Mouse (Mus musculus) ES-E14 (cell line): Measurements from ENCODE around the gene Angpt4.

Experiments used
- CHD2 ChIP-seq: IDR thresholded peaks from 2 replicates; pipeline ENCODE4 v1.6.1; 2014; ENCODE audit warnings: mild to moderate bottlenecking, low read depth, low read length, inconsistent platforms
- MAFK ChIP-seq: IDR thresholded peaks from 2 replicates; pipeline ENCODE4 v1.6.1; 2014; ENCODE audit warnings: mild to moderate bottlenecking, low read depth, low read length, inconsistent platforms; ENCODE audit not compliant: insufficient read depth
- ZC3H11A ChIP-seq: IDR thresholded peaks from 2 replicates; pipeline ENCODE4 v1.6.1; 2012; ENCODE audit warnings: low read depth, mild to moderate bottlenecking, inconsistent platforms, low read length, borderline replicate concordance
- ZNF384 ChIP-seq: IDR thresholded peaks from 2 replicates; pipeline ENCODE4 v1.6.1; 2012; ENCODE audit warnings: low read depth, low read length, inconsistent platforms

DNA sequence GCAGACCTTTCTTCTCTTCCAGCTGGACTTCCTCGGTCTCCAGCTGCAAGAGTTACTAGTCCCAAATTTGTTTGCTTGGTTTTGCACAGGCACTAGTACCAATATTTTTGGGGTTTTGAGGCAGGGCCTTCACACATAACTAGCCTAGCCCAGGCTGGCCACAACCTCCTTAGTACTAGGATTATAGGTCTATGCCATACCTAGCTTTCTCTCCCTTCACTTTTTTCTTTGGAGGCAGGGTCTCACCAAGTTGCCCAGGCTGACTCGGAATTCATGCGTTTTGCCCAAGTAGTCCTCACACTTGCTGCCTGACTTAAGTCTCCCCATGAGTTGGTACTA is 69.3 kb downstream of the Angpt4 start:
- TF ChIP-seq MAFK: no peak
- TF ChIP-seq ZNF384: no peak
- no peak for TF ChIP-seq CHD2
- no peak for TF ChIP-seq ZC3H11A
